8 mouse cellular contexts compared by ENCODE assay signal in genomic region chr19:40426103-40426960, GRCm38 (mm10).
DNase-seq lines count a peak whose midpoint lies in the region; ATAC-seq and TF ChIP-seq lines count a peak whose summit lies in the region.
"Had no signal": no experiment of that assay in that cellular context is flagged by ENCODE, and none has a peak within 500 bp of the region (broad histone marks: within the 10 kb centered on the region; RNA-seq: fewer than 3 reads in every experiment).

No protein-coding gene starts in this region.

- peak overlapping the region; percentile 81 for H3K27ac ChIP-seq in layer of hippocampus, adult 2 months
- peak overlapping the region; percentile 38; the same call in 1 of the 2 replicates for H3K27ac ChIP-seq in embryonic facial prominence, embryonic 12.5 days
- H3K27ac ChIP-seq in forebrain, embryonic 15.5 days (replicated peaks) = peak overlapping the region; percentile 47
- peak overlapping the region; percentile 17; the same call in 1 of the 2 replicates for H3K27ac ChIP-seq in midbrain, embryonic 13.5 days

- no peak for ATAC-seq in embryonic facial prominence, embryonic 12.5 days (ENCODE audit: insufficient number of reproducible peaks, insufficient read depth, low FRiP score, low TSS enrichment)
- peak; percentile 69 for ATAC-seq in forebrain, embryonic 15.5 days (replicated peaks)
- peak; percentile 62 for ATAC-seq in midbrain, embryonic 13.5 days

- no peak for TF ChIP-seq CTCF in layer of hippocampus, adult 2 months (conservative IDR thresholded peaks at IDR 0.05)

- no peak overlapping the region for H3K9ac ChIP-seq in embryonic facial prominence, embryonic 12.5 days
- no peak overlapping the region for H3K9ac ChIP-seq in forebrain, embryonic 15.5 days (replicated peaks)
- no peak overlapping the region for H3K9ac ChIP-seq in midbrain, embryonic 13.5 days (replicated peaks)

- H3K4me1 ChIP-seq in embryonic facial prominence, embryonic 12.5 days = peaks cover 17% of the 10 kb centered on the region
- peaks cover 12% of the 10 kb centered on the region for H3K4me1 ChIP-seq in forebrain, embryonic 15.5 days
- H3K4me1 ChIP-seq in midbrain, embryonic 13.5 days (replicated peaks) = peaks cover 16% of the 10 kb centered on the region

- no peaks in the 10 kb centered on the region for H3K36me3 ChIP-seq in embryonic facial prominence, embryonic 12.5 days
- H3K36me3 ChIP-seq in forebrain, embryonic 15.5 days = no peaks in the 10 kb centered on the region
- no peaks in the 10 kb centered on the region for H3K36me3 ChIP-seq in midbrain, embryonic 13.5 days

- no peak for DNase-seq in layer of hippocampus, adult 2 months (ENCODE audit: low spot score in 2 of 2)
- DNase-seq in layer of hippocampus, adult 11-12 months (ENCODE audit: low spot score) = no peak
- no peak for DNase-seq in adrenal gland, adult 2 months
- no peak for DNase-seq in natural killer cell, adult 2 months (ENCODE audit: low spot score in 2 of 2)
- DNase-seq: lung, adult 2 months had no signal

- no peak overlapping the region for H3K4me2 ChIP-seq in embryonic facial prominence, embryonic 12.5 days (replicated peaks)
- H3K4me2 ChIP-seq in forebrain, embryonic 15.5 days (replicated peaks) = no peak overlapping the region
- no peak overlapping the region for H3K4me2 ChIP-seq in midbrain, embryonic 13.5 days (replicated peaks)

- no peak overlapping the region for H3K4me3 ChIP-seq in layer of hippocampus, adult 2 months
- no peak overlapping the region for H3K4me3 ChIP-seq in embryonic facial prominence, embryonic 12.5 days
- H3K4me3 ChIP-seq in forebrain, embryonic 15.5 days = no peak overlapping the region
- no peak overlapping the region for H3K4me3 ChIP-seq in midbrain, embryonic 13.5 days (replicated peaks)

- no peaks in the 10 kb centered on the region for H3K27me3 ChIP-seq in embryonic facial prominence, embryonic 12.5 days
- no peaks in the 10 kb centered on the region for H3K27me3 ChIP-seq in forebrain, embryonic 15.5 days
- H3K27me3 ChIP-seq in midbrain, embryonic 13.5 days = no peaks in the 10 kb centered on the region

- 68% methylated on average over 16 of the region's 16 CpGs for whole genome bisulfite sequencing in embryonic facial prominence, embryonic 12.5 days
- 71% methylated on average over 16 of the region's 16 CpGs for WGBS in forebrain, embryonic 15.5 days
- 80% methylated on average over 16 of the region's 16 CpGs for WGBS in midbrain, embryonic 13.5 days

- H3K9me3 ChIP-seq in embryonic facial prominence, embryonic 12.5 days = no peaks in the 10 kb centered on the region
- H3K9me3 ChIP-seq in forebrain, embryonic 15.5 days = no peaks in the 10 kb centered on the region
- H3K9me3 ChIP-seq in midbrain, embryonic 13.5 days = no peaks in the 10 kb centered on the region

Comparison
In these comparisons a context has a peak if more than half of its experiments do, and no peak if none do; other contexts are left out.
1. H3K27ac ChIP-seq: peak in every context shown above with its lines; median percentile 81 in layer of hippocampus, adult 2 months; 47 in forebrain, embryonic 15.5 days; 38 in embryonic facial prominence, embryonic 12.5 days; 17 in midbrain, embryonic 13.5 days.